ENCODE assay signal across 15 mouse cellular contexts in genomic region chr2:128368534-128369273, GRCm38 (mm10).
DNase-seq lines count a peak whose midpoint lies in the region; TF ChIP-seq lines count a peak whose summit lies in the region.
"Had no signal": no experiment of that assay in that cellular context is flagged by ENCODE, and none has a peak within 500 bp of the region (broad histone marks: within the 10 kb centered on the region; RNA-seq: fewer than 3 reads in every experiment).

No protein-coding gene starts in this region.

- no peak overlapping the region for H3K4me3 ChIP-seq in layer of hippocampus, adult 2 months
- H3K4me3 ChIP-seq: heart, embryonic 15.5 days; hindbrain, embryonic 12.5 days had no signal

- H3K27ac ChIP-seq in layer of hippocampus, adult 2 months, result no peak overlapping the region
- H3K27ac ChIP-seq: heart, embryonic 15.5 days; hindbrain, embryonic 12.5 days; macrophage had no signal

- TF ChIP-seq CTCF in layer of hippocampus, adult 2 months (conservative IDR thresholded peaks at IDR 0.05), result peak; percentile 63

- no peak for DNase-seq in layer of hippocampus, adult 2 months (ENCODE audit: low spot score in 2 of 2)
- DNase-seq in layer of hippocampus, adult 9-10 months (ENCODE audit: low spot score), result no peak
- DNase-seq in testis, postnatal 14 days (ENCODE audit: low spot score), result peak; percentile 37
- DNase-seq in testis, postnatal 10 days (ENCODE audit: low spot score), result no peak
- peak; percentile 40 for DNase-seq in ZHBTc4 (ENCODE audit: low read depth, low spot score)
- no peak for DNase-seq in embryo, embryonic 10.5 days (ENCODE audit: low spot score)
- DNase-seq in layer of hippocampus, postnatal 25 days (ENCODE audit: extremely low spot score in 1 of 2, low spot score in 1 of 2), result no peak
- DNase-seq: cerebellum, adult 11 months; forebrain, postnatal 0 days; gastrocnemius, postnatal 25 days; kidney, adult 2 months; thymus, adult 18-20 months had no signal

Comparison
In these comparisons a context has a peak if more than half of its experiments do, and no peak if none do; other contexts are left out.
1. DNase-seq: peak in testis, postnatal 14 days (single experiment) and ZHBTc4 (single experiment); none in layer of hippocampus, adult 2 months (0 of 2), layer of hippocampus, adult 9-10 months (single experiment), testis, postnatal 10 days (single experiment), embryo, embryonic 10.5 days (single experiment) and layer of hippocampus, postnatal 25 days (0 of 2).